Mouse (Mus musculus) lung, adult 2 months (tissue): ENCODE measurements around the gene Skp1a.

Experiments
- CTCF ChIP-seq: fragments of 200-500 bp; IDR thresholded peaks from 2 replicates; pipeline ENCODE4 v1.5.1; 2011; ENCODE audit warnings: mild to moderate bottlenecking, low read length, control low read depth; ENCODE audit not compliant: insufficient read depth
- POLR2A ChIP-seq: fragments of 200-500 bp; IDR thresholded peaks from 2 replicates; pipeline ENCODE4 v1.6.1; 2011; ENCODE audit warnings: low read depth, mild to moderate bottlenecking, control low read depth, low read length, borderline replicate concordance; ENCODE audit errors: extremely low read depth

- TF ChIP-seq POLR2A, result 0 out of 2 replicates have a peak, but pooled peaks have one; percentile 6
- TF ChIP-seq CTCF, result no peak
These were observed 42.8 kb downstream of the Skp1a start for GRCm38 (mm10) chr11:52274456-52275112.
